Mouse (Mus musculus) midbrain, embryonic 11.5 days (tissue): ENCODE measurements at regions not wholly inside any gene's neighbourhood (a gene's known extent, or its start where the extent isn't known, plus 50 kb on each side); places are given as distances from the start of the nearest gene placed in this dataset.
A peak's percentile ranks its signal among the peaks of the same experiment; 100 is the strongest.

ENCODE experiments used
- ATAC-seq: fragments of 200-750 bp; cut with Nextera tagmentation; 2 replicates; pipeline ENCODE4 v1.8.0; 2017; ENCODE audit warnings: moderate TSS enrichment, moderate library complexity; ENCODE audit not compliant: low FRiP score
- DNase-seq: peaks from one replicate; pipeline ENCODE4 v3.0.0; 2015; ENCODE audit warnings: low spot score; ENCODE audit errors: missing footprints
- H3K27ac ChIP-seq: fragments of 300-500 bp; sonication (generic); 2 replicates; pipeline ENCODE4 v1.5.1; 2014; ENCODE audit warnings: low read depth, low read length
- H3K27me3 ChIP-seq: fragments of 300-500 bp; sonication (generic); 2 replicates; pipeline ENCODE4 v1.6.1; 2014; ENCODE audit warnings: mild to moderate bottlenecking, low read length, moderate library complexity, mixed read lengths; ENCODE audit not compliant: control insufficient read depth, insufficient read depth
- H3K36me3 ChIP-seq: fragments of 300-500 bp; sonication (generic); 2 replicates; pipeline ENCODE4 v1.6.1; 2014; ENCODE audit warnings: mild to moderate bottlenecking, low read length, moderate library complexity, mixed read lengths; ENCODE audit not compliant: control insufficient read depth, insufficient read depth
- H3K4me1 ChIP-seq: fragments of 300-500 bp; sonication (generic); 2 replicates; pipeline ENCODE4 v1.6.1; 2014; ENCODE audit warnings: low read length; ENCODE audit not compliant: control insufficient read depth, insufficient read depth
- H3K4me2 ChIP-seq: fragments of 300-500 bp; sonication (generic); 2 replicates; pipeline ENCODE4 v1.6.1; 2014; ENCODE audit warnings: mild to moderate bottlenecking, moderate library complexity
- H3K4me3 ChIP-seq: fragments of 300-500 bp; sonication (generic); 2 replicates; pipeline ENCODE4 v1.5.1; 2014; ENCODE audit warnings: low read depth, low read length
- H3K9ac ChIP-seq: fragments of 300-500 bp; sonication (generic); 2 replicates; pipeline ENCODE4 v1.6.1; 2014; ENCODE audit warnings: low read length
- H3K9me3 ChIP-seq: fragments of 300-500 bp; sonication (generic); 2 replicates; pipeline ENCODE4 v1.6.1; 2016; ENCODE audit warnings: low read length; ENCODE audit not compliant: control insufficient read depth
- WGBS: fragments of 180-500 bp; shearing (Covaris S2); extraction: QIAGEN DNeasy Blood & Tissue Kit; methylation state at CpG from one replicate; pipeline ENCODE4 v1.1.7; 2014; 5-methylcytosine and 5-hydroxymethylcytosine counted together

DNA sequence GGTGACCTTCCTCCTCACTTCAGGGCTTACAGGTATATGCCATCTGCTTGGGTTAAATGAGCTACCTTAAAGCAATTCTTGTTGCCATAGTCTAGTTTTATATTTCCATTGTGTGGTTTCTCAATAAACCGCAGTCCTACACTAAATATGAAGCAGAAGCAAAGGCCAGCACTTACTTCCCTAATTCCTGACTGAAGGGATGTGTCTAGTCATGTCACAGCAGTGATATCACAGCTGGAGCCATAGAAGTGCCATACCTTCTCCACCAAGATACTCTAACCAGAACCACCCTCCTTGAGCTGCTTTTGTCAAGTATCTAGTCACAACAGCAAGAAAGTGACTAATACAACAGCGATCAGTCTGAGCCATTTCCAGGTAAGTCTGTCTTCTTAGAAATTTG is 283.6 kb upstream of the Myo3a start:
- ATAC-seq (no peak), DNase-seq (no peak)
- H3K4me1 ChIP-seq = no peaks in the 10 kb centered on the region
- 90% methylated on average over 2 of the region's 2 CpGs for WGBS
- no peaks in the 10 kb centered on the region for H3K27me3 ChIP-seq
- no peaks in the 10 kb centered on the region for H3K9me3 ChIP-seq
- H3K9ac ChIP-seq = no peak overlapping the region
- no peak overlapping the region for H3K4me2 ChIP-seq
- no peak overlapping the region for H3K27ac ChIP-seq
- H3K36me3 ChIP-seq = no peaks in the 10 kb centered on the region
- H3K4me3 ChIP-seq = no peak overlapping the region

DNA sequence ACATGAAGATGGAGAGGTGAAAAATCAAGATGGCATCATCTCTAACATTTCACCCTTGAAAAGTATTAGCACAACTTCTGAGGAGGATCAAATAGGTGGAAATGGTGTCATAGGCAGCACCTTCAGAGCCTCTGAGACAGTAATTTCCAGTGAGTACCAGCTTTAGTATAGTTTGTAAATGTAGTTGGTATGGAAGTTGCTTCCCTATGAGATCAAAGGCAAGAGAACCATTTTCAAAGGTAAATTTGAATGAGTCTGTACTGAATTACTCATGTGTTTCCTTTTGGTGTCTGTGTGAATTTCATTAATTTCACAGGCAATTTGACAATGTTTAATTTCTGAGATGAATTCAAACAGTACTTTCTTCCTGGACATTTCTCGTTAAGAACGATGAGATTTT is 280.8 kb upstream of the Myo3a start:
- Histone ChIP-seq H3K9ac (no peak overlapping the region), H3K27me3 (no peaks in the 10 kb centered on the region), H3K9me3 (no peaks in the 10 kb centered on the region), H3K36me3 (no peaks in the 10 kb centered on the region), H3K27ac (no peak overlapping the region), H3K4me1 (no peaks in the 10 kb centered on the region), H3K4me2 (no peak overlapping the region), H3K4me3 (no peak overlapping the region)
- 95% methylated on average over 2 of the region's 2 CpGs for WGBS
- ATAC-seq = no peak
- no peak for DNase-seq

- Histone ChIP-seq H3K27me3 (no peaks in the 10 kb centered on the region), H3K4me2 (no peak overlapping the region), H3K4me3 (no peak overlapping the region), H3K4me1 (no peaks in the 10 kb centered on the region), H3K9me3 (no peaks in the 10 kb centered on the region), H3K36me3 (no peaks in the 10 kb centered on the region), H3K9ac (no peak overlapping the region), H3K27ac (no peak overlapping the region)
- DNase-seq = no peak
- ATAC-seq = no peak
- WGBS = 68% methylated on average over 3 of the region's 3 CpGs
Observed at GRCm38 (mm10) chr2:21951279-21951678, 276.0 kb upstream of the Myo3a start.

DNA sequence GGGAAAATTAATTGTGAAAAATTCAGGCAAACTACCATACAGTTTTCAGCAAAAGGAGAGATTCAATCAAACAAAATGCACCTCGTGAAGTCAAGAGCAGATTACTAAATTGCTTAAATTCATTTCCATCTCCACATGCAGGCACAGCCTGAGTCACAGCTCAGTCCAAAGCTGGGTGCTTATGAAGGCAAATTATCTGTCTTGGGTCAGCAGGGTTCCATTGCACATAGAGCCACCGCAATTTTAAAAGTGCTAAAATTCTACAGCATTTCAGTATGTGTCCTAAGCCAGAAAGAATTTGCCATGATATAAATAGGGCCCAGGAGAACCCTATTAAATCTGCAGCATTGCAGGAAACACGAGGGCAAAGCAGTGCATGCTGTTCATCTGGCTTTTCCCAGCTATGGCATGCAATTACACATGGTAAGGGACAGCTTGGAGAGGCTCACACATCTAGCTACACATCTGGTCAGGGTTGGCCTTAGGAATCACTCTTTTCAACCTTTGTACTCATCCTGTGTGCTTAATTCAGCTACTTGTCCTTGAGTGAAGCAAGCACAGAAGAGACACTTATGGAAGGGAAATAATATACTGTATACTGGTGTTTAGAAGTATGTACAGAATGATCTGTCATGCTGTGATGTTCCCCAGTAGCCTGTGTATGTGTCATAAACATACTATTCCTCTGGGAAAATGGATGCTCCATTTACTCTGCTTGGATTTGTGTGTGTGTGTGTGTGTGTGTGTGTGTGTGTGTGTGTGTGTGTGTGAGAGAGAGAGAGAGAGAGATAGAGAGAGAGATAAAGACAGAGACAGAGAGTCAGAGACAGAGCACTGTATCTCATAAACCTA is 271.0 kb upstream of the Myo3a start:
- 74% methylated on average over 3 of the region's 3 CpGs for WGBS
- no peak overlapping the region for H3K9ac ChIP-seq
- no peak for ATAC-seq
- peaks cover 2% of the 10 kb centered on the region; the same call in 1 of the 2 replicates for H3K4me1 ChIP-seq
- H3K4me3 ChIP-seq = no peak overlapping the region
- peak; percentile 4 for DNase-seq
- H3K36me3 ChIP-seq = no peaks in the 10 kb centered on the region
- no peaks in the 10 kb centered on the region for H3K27me3 ChIP-seq
- no peak overlapping the region for H3K4me2 ChIP-seq
- no peaks in the 10 kb centered on the region for H3K9me3 ChIP-seq
- no peak overlapping the region for H3K27ac ChIP-seq

GRCm38 (mm10) chr2:21958365-21958764 is 268.9 kb upstream of the Myo3a start:
- Histone ChIP-seq H3K27ac (no peak overlapping the region), H3K4me1 (peaks cover 4% of the 10 kb centered on the region; the same call in 1 of the 2 replicates)

DNA sequence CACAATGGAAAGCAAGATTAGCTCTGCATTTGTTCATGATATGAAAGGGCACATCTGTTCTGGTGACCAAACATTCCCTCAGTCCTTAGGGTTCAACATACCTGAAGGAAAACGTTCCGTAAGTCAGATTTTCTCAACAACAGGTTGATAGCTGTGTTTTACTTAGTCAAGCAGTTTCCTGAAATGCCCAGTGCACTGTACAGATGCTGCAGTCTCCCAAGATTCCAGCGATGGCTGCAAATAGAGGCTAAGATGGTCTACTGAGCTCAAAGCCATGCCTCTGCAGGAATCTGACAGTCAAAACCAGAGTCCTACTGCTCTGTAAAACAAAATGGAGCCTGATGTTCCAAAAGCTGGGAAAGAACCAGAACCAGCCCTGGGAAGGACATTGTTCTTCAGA is 268.5 kb upstream of the Myo3a start:
- Histone ChIP-seq H3K9me3 (no peaks in the 10 kb centered on the region), H3K4me2 (peak overlapping the region; percentile 2; the same call in 1 of the 2 replicates), H3K27ac (no peak overlapping the region), H3K9ac (peak overlapping the region; percentile 37), H3K36me3 (no peaks in the 10 kb centered on the region), H3K4me3 (no peak overlapping the region), H3K4me1 (peaks cover 8% of the 10 kb centered on the region; the same call in 1 of the 2 replicates), H3K27me3 (no peaks in the 10 kb centered on the region)
- 58% methylated on average over 3 of the region's 3 CpGs for WGBS
- 0 out of 2 replicates have a peak, but pooled peaks have one; percentile 20 for ATAC-seq
- DNase-seq = no peak

More at GRCm38 (mm10) chr2:21958365-21958764, 268.9 kb upstream of the Myo3a start:
- Histone ChIP-seq H3K9me3 (no peaks in the 10 kb centered on the region), H3K4me3 (no peak overlapping the region), H3K4me2 (peak overlapping the region; percentile 2; the same call in 1 of the 2 replicates), H3K9ac (peak overlapping the region; percentile 37), H3K36me3 (no peaks in the 10 kb centered on the region), H3K27me3 (no peaks in the 10 kb centered on the region)
- ATAC-seq (peak; percentile 74), DNase-seq (peak; percentile 95)
- WGBS = 3% methylated on average over 3 of the region's 3 CpGs

- Histone ChIP-seq H3K27me3 (no peaks in the 10 kb centered on the region), H3K9ac (peak overlapping the region; percentile 26), H3K9me3 (no peaks in the 10 kb centered on the region), H3K4me2 (peak overlapping the region; percentile 34), H3K27ac (peak overlapping the region; percentile 72), H3K4me1 (peaks cover 8% of the 10 kb centered on the region; the same call in 1 of the 2 replicates), H3K36me3 (no peaks in the 10 kb centered on the region), H3K4me3 (no peak overlapping the region)
- peak; percentile 60 for ATAC-seq
- 6% methylated on average over 7 of the region's 7 CpGs for WGBS
- DNase-seq = no peak
Observed at GRCm38 (mm10) chr2:21963343-21964026, 263.8 kb upstream of the Myo3a start.

DNA sequence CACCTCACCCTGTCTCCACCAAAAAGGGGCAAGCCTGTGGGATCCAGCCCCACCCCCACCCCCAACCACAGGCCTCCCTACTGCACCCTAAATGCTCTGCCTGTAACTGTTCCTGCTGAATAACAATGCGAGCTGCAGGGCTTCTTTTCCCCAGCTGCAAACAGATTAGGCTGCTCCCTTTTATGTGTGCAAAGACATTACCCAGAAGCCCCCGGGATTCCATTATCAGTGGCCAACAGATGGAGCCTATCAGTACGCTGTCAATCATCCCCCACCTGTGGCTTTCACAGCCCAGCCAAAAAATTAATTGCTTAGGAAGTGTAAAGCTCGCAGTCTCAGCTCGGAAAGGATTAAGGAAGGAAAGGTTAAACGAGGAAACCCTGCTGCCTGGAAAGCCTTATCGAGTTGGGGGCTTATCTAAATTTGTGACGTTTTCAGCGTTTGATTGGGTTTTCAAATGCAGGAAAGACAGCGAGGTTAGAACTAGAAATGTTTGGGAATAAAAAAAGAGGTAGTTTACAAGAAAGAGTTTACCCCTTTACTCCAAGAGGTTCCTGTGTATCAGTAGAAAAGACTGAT is 263.2 kb upstream of the Myo3a start:
- Histone ChIP-seq H3K4me2 (peak overlapping the region; percentile 34), H3K4me1 (peaks cover 6% of the 10 kb centered on the region; the same call in 1 of the 2 replicates), H3K27ac (peak overlapping the region; percentile 72; the same call in 1 of the 2 replicates), H3K4me3 (no peak overlapping the region), H3K9me3 (no peaks in the 10 kb centered on the region), H3K27me3 (no peaks in the 10 kb centered on the region), H3K9ac (peak overlapping the region; percentile 26), H3K36me3 (no peaks in the 10 kb centered on the region)
- DNase-seq = peak; percentile 90
- ATAC-seq = peak; percentile 96
- WGBS = under 1% methylated on average over 10 of the region's 10 CpGs
